Mouse (Mus musculus) cerebellum, adult 2 months (tissue): ENCODE results near the gene Gm36079.
"Not testable (repeated sequence)": the region's sequence is repeated elsewhere in the genome, so short reads cannot be mapped to it uniquely, and the experiment has no call there.

Experiments used
- CTCF ChIP-seq: fragments of 200-500 bp; IDR thresholded peaks from 2 replicates; pipeline ENCODE4 v1.5.1; 2011; ENCODE audit warnings: low read depth, mild to moderate bottlenecking, control low read depth, low read length, moderate library complexity, borderline replicate concordance; ENCODE audit not compliant: insufficient read depth
- POLR2A ChIP-seq: fragments of 200-500 bp; IDR thresholded peaks from 2 replicates; pipeline ENCODE4 v1.6.1; 2011; ENCODE audit warnings: low read length, control low read depth, borderline replicate concordance; ENCODE audit not compliant: insufficient read depth

GRCm38 (mm10) chr13:120070012-120070598 is 43.3 kb upstream of the Gm36079 start:
- not testable (repeated sequence) for TF ChIP-seq CTCF, POLR2A
